Mouse (Mus musculus): ENCODE data around the gene Larp1.
A peak's percentile ranks its signal among the peaks of the same experiment; 100 is the strongest.

The Larp1 gene

GRCm38 (mm10) chr11:58009051-58009515 lies at the start of gene Larp1:
Gene Larp1 (plus strand): TSS chr11:58009064.
- peak; percentile 12 for DNase-seq

GRCm38 (mm10) chr11:57959924-57960323 lies 48.9 kb upstream of the Larp1 start:
- DNase-seq, result no peak

- peak; percentile 73 for DNase-seq
These were observed 46.2 kb upstream of the Larp1 start for GRCm38 (mm10) chr11:57962382-57963285.

DNA sequence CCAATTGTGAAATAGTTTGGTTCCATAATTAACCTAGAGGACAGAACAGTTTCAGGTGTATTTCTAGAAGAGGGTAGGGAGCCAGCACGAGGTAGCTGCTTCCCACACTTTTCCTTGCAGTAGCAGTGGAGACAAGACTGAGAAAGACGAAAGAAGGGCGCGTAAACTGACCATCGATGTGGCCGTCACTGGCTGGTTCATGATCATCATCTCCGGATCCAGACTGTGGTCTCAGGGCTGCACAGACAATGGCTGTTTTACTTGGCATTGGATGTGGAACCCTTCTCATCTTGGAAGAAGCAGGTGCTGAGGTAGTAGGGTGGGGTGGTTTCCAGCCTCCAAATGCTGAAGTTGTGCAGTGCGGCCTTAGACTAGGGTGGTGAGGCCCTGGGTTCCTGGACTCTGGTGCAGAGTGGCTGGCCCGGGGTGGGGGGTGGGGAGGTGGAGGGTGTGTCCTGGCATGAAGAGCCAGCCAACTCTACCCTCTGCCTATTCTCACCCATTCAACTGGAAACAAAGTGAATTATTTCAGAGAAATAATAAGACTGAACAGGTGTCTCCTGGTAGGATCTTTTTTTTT lies 45.5 kb upstream of the Larp1 start:
- no peak for DNase-seq

GRCm38 (mm10) chr11:57966630-57967029 lies 42.2 kb upstream of the Larp1 start:
- no peak for DNase-seq

- DNase-seq, result no peak
These were observed 40.6 kb upstream of the Larp1 start for GRCm38 (mm10) chr11:57968301-57968700.

DNA sequence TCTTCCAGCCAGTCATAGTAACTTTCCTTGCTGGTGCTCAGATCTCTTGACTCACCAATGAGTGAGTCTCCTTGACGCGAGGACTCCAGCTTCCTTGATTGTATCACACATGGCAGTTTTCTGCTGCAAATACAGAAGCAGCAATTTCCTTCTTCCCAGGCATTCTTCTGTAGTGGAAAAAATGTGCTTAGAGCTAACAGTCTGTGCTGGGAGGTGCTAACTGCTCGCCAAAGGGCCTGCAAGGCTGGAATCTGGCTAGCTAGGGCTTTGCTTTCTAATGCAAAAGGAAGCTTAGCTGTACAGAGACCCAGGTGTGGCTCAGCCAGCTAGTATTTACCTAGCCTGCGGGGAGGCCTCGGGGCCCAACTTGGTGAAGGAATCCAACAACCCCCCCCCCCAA lies 38.3 kb upstream of the Larp1 start:
- DNase-seq, result no peak

DNA sequence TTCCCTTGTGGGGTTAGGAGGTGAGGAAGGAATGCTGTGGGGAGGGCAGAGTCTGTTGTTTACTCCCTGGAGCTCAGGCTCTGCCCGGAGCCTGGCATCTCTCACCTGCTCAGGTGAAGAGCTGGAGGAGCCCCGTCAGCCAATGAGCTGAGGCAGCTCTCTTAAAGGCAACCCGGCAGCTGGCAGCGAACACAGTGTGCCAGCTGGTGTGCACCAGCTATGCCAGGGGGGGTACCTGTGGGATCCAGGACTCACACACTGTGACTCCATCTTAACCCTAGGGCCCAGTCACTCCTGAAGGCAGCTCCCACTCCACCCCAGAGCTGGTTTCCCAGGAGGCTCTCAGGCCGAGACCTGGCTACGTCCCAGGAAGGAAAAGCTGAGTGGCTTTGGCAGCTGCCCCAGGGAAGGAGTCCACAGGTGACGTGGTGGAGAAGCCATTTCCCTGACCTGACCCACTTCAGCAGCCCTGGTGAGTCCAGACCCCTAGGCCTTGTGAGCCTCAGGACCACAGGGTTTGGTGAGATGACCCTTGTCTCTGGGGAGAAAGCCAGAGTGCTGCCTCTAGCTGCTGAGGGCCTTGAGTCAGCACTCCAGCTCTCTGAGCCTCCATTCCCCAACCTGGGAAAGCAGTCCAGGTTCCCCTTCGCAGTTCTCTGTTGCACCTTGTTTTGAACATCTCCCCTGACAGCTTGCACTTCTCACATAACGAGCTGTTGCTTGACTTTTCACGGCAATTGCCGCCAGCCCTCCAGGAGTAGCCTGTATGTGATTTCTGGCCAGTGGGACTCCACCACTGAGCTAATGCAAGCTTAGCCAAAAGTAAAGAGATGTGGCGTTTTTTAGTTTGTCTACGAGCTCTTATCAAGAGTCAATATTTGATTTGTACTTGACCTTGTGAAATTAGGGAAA lies 35.6 kb upstream of the Larp1 start:
- DNase-seq, result no peak

DNA sequence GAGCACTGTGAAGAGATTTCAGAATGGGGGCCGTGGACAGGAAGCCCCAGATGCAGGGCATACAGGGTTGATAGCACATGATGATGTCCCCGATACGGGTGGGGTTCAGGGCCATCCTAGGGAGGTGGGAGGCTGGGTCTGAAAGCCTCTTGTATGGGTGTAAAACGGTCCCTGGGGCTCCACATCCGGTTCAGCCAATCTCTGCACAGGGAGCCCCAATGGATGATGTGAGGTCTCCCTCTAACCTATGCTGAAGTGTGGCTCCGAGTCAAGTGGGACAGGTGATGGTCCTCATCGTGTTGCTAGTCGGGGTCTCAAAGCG lies 35.0 kb upstream of the Larp1 start:
- no peak for DNase-seq

GRCm38 (mm10) chr11:57975876-57976275 lies 33.0 kb upstream of the Larp1 start:
- no peak for DNase-seq

DNA sequence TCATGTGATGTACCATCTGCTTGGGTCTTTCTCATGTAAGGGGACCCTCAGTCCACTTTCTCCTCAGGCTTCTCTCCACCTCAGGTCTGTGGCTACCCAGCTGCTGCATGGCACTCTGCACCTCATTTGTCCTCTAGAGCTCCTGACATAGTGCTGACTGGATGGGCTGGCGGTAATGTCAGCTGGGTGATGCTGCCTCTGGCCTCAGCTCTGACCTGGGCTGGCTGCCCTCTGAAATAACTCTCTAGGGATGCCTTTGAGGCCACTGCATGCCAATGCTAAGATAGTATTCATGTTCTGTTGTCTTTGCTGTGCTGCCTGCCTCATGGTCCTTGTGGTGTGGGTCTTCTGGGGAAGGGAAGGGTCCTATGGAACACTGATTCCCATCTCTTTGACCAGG lies 31.2 kb upstream of the Larp1 start:
- DNase-seq, result no peak

- DNase-seq, result no peak
These were observed 29.2 kb upstream of the Larp1 start for GRCm38 (mm10) chr11:57979621-57980020.

GRCm38 (mm10) chr11:57981083-57981809 lies 27.6 kb upstream of the Larp1 start:
- DNase-seq, result no peak

DNA sequence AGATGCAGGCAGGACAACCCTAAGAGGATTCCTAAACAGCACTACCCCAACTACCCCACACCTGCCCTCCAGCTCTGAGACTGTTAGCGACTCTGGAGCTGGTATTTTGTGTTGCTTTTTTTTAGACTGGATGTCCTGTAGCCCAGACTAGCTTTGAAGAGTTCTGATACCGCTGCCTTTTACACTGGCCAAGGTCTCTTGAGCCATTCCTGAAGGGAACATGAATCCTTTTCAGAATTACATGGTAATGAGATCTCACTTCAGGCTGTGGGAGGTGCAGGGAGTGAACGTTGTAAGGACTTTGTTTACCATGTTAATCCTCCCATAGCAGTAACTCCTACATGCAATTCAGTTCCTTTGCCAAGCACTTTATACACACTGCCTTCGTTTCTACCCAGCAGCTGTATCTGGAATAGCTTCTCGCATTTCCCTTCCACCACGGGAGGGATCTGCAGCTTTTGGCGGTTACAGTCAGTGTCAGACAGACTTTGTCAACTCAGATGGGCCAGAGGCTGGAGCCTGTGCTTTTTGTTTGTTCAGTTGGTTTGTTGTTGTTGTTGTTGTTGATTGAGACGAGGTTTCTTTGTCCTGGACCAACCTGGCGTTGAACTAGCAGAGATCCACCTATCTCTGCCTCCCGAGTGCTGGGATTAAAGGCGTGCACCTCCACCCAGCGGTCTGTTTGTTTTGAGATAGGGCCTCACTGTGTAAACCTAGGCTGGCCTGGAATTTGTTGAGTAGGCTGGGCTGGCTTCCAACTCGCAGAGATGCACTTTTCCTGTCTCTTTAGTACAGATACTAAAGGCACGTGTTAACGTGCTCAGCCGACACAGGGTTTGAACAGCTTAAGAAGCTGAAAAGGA lies 25.2 kb upstream of the Larp1 start:
- DNase-seq, result peak; percentile 15

DNA sequence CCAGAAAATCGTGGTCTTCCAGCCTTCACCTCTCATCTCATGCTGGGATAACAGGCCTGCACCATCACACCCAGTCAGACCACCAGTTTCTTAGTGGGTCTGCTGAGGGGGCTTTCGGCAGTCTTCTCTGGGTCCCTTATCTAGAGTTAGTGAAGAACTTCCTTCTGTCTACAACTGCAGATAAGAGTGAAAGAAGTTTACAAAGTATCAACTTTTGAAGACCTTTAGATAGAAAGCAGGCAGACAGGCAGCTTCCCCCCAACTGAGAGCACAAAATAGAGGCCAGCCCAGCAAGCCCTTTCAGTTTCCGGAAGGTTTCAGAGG lies 24.6 kb upstream of the Larp1 start:
- no peak for DNase-seq

DNA sequence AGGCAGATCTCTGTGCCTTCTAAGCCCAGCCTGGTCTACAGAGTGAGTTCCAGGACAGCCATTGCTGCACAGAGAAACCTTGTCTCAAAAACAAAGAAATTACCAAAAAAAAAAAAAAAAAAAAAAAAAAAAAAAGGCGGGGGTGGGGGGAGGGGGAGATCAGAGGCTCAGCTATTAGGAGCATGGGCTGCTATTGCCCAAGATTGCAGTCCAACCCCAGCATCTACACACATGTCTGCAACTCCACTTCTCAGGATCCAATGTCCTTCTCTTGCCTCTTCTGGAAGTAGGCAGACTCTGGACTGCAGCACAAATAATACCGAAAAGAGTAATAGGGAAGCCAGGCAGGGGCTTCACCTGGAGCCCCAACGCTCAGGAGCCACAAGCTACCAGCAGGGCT lies 23.4 kb upstream of the Larp1 start:
- no peak for DNase-seq

- no peak for DNase-seq
These were observed 22.8 kb upstream of the Larp1 start for GRCm38 (mm10) chr11:57986053-57986452.

GRCm38 (mm10) chr11:57986456-57986855 lies 22.4 kb upstream of the Larp1 start:
- DNase-seq, result no peak

DNA sequence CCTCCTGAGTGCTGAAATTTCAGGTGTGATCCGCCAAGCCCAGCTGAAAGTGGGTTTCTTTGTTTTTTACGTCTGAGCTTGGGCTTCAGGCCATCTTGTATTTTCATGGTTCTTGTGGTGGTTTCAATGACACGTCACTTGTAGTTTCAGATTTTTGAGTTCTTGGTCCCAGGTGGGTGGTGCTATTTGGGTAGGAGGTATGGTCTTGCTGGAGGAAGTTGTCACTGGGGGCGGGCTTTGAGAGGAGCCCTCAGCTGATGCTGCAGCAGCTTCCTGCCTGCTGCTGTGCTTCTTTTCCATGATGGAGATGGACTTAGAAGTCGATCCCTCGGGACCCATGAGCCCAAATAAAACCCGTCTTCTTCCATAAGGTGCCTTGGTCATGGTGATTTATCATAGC lies 22.0 kb upstream of the Larp1 start:
- no peak for DNase-seq

- DNase-seq, result no peak
These were observed 10.7 kb upstream of the Larp1 start for GRCm38 (mm10) chr11:57998168-57998567.

- DNase-seq, result no peak
These were observed 10.0 kb upstream of the Larp1 start for GRCm38 (mm10) chr11:57998872-57999271.

GRCm38 (mm10) chr11:58003126-58003525 lies 5.7 kb upstream of the Larp1 start:
- no peak for DNase-seq

All from right cerebral cortex, postnatal 14 days (tissue).